Mouse (Mus musculus) granulocyte monocyte progenitor cell, adult 5-6 weeks (primary cell): ENCODE measurements around the gene Gm14147. TPM values are rescaled to one million over a fixed set of nuclear protein-coding genes. Genes with fewer than 3 reads are reported as not detected.
"Not testable (repeated sequence)": the region's sequence is repeated elsewhere in the genome, so short reads cannot be mapped to it uniquely, and the experiment has no call there.

Source experiments
- ATAC-seq: replicated peaks from 2 replicates; pipeline ENCODE4 v1.8.0; 2016; ENCODE audit warnings: mild to moderate bottlenecking, moderate TSS enrichment, inconsistent platforms; ENCODE audit not compliant: poor library complexity, severe bottlenecking
- total RNA-seq, 2 experiments: library from RNA; stranded (forward) in 1 of 2; stranded (reverse) in 1 of 2; fragments of 200-712, 200-1000 nt in 1 of 2; fragments of >200 nt in 1 of 2; fragmentation: Nextera tagmentation in 1 of 2; gene quantifications; 2 replicates each; pipeline ENCODE4 v1.2.3; 2014 to 2017

Gene Gm14147
- total RNA-seq (2014; fragmentation: Nextera tagmentation), result not detected in 2 replicates
- total RNA-seq (2017), result not detected in 2 replicates

DNA sequence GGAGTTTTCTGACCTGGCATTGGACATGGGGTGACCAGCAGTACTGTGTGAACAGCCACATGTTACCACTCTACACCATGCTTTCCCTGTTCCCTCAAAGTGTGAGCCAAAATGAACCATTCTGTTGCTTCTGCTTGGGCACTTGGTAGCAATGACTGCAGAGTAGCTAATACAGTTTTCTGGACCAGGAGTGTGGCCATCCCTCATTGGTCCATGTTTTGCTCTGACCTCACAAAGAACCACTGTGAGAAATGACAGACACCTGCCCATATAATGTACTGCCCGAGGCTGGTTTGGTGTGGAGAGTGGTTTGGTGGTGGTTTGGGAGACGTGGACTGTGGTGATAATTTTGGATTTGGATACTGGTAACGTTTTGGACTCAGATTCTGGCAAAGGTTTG is at the start of gene Gm14147:
Gm14147 (plus strand) TSS at position 301 of the 400 bp plus-strand sequence.
- not testable (repeated sequence) for ATAC-seq

GRCm38 (mm10) chr2:151056637-151057036 is 41.4 kb upstream of the Gm14147 start:
- ATAC-seq, result no peak

- ATAC-seq, result not testable (repeated sequence)
Observed at GRCm38 (mm10) chr2:151092250-151092649, 5.8 kb upstream of the Gm14147 start, which contains the start of gene Gm14151. Gene Gm14151, minus strand, starts transcription at chr2:151092350.

Other genes starting within 250 kb of the Gm14147 start
- gene Abhd12, start 193.5 kb upstream of the Gm14147 start, total RNA-seq (2014; fragmentation: Nextera tagmentation), result 24.8 and 38.0 TPM in 2 replicates
- 40.4 and 78.7 TPM in 2 replicates for gene Abhd12, start 193.5 kb upstream of the Gm14147 start, total RNA-seq (2017)
- 74.6 and 87.3 TPM in 2 replicates for gene Gins1, start 192.8 kb upstream of the Gm14147 start, total RNA-seq (2014; fragmentation: Nextera tagmentation)
- gene Gins1, start 192.8 kb upstream of the Gm14147 start, total RNA-seq (2017), result 145 and 153 TPM in 2 replicates
- 0.13 and 1.7 TPM in 2 replicates for gene Ninl, start 58.9 kb upstream of the Gm14147 start, total RNA-seq (2014; fragmentation: Nextera tagmentation)
- 0.13 and 0.88 TPM in 2 replicates for gene Ninl, start 58.9 kb upstream of the Gm14147 start, total RNA-seq (2017)
- gene Nanp, start 58.8 kb upstream of the Gm14147 start, total RNA-seq (2014; fragmentation: Nextera tagmentation), result 24.6 and 41.7 TPM in 2 replicates
- 13.3 and 17.7 TPM in 2 replicates for gene Nanp, start 58.8 kb upstream of the Gm14147 start, total RNA-seq (2017)
- not detected in 2 replicates for gene Gm14151, start 5.9 kb upstream of the Gm14147 start, total RNA-seq (2014; fragmentation: Nextera tagmentation)
- gene Gm14151, start 5.9 kb upstream of the Gm14147 start, total RNA-seq (2017), result not detected in 2 replicates